Mouse (Mus musculus): ENCODE results near the gene Map3k21. TPM values are rescaled to one million over a fixed set of nuclear protein-coding genes. Genes with fewer than 3 reads are reported as not detected.

Map3k21 gene
- polyA plus RNA-seq, 1 experiment from 2014 or later, result 0.17 TPM

DNA sequence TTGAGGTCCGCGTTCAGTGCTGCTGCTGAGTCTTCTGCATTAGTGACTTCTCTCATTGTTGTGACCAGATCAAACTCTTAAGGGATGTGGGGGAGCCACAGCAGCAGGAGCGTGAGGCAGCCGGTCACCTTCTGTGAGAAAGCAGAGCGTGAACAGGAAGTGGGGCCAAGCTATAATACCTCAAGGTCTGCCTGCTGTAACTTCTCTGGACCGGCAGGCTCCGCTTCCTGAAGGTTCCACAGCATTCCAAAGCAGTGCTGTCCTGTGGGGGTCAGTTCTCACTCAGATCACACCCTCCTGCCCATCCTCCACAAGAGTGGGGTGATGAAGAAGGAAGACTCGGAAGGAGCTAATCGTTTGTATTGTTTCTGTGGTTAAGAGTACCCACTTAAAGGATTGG is 10.5 kb downstream of the Map3k21 start:
- Histone ChIP-seq H3K36me3 (ENCODE audit: control insufficient read depth, insufficient read depth, low read length) (no peaks in the 10 kb centered on the region), H3K27me3 (replicated peaks; ENCODE audit: control insufficient read depth, insufficient read depth, low read length) (no peaks in the 10 kb centered on the region), H3K27ac (ENCODE audit: low read depth, low read length) (no peak overlapping the region), H3K4me3 (ENCODE audit: low read depth, low read length) (no peak overlapping the region), H3K4me1 (ENCODE audit: control insufficient read depth, insufficient read depth, low read length) (no peaks in the 10 kb centered on the region), H3K4me2 (ENCODE audit: low read length) (no peak overlapping the region), H3K9ac (ENCODE audit: low read length) (no peak overlapping the region), H3K9me3 (replicated peaks; ENCODE audit: control insufficient read depth, low read length) (no peaks in the 10 kb centered on the region)
- DNase-seq (ENCODE audit: low spot score) (no peak), ATAC-seq (peak; percentile 32; the same call in 1 of the 2 replicates)
- 84% methylated on average over 9 of the region's 9 CpGs for WGBS

DNA sequence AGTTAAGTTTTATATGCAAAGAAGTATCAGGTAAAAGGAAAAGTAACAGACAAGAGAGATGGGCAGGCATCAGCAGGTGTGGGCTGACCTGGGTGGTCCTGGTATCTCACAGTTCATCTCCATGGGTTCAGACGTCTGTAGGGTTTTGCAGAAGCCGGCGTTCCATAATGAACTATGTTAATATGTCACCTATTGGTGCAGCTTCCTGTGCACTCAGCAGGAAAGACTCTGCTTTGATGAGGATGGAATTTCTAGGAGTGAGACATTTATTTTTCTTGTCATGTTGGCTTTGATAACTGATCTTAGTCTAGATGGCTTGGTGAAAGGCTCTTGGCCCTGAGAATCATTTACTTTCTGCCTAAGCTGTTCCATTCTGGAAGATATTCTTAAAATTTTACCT is 12.1 kb downstream of the Map3k21 start:
- WGBS, result 87% methylated on average over 3 of the region's 3 CpGs
- H3K9ac ChIP-seq (ENCODE audit: low read length), result no peak overlapping the region
- no peaks in the 10 kb centered on the region for H3K27me3 ChIP-seq (replicated peaks; ENCODE audit: control insufficient read depth, insufficient read depth, low read length)
- H3K27ac ChIP-seq (ENCODE audit: low read depth, low read length), result no peak overlapping the region
- no peaks in the 10 kb centered on the region for H3K4me1 ChIP-seq (ENCODE audit: control insufficient read depth, insufficient read depth, low read length)
- no peak for ATAC-seq
- no peak overlapping the region for H3K4me2 ChIP-seq (ENCODE audit: low read length)
- no peak overlapping the region for H3K4me3 ChIP-seq (ENCODE audit: low read depth, low read length)
- no peak for DNase-seq (ENCODE audit: low spot score)
- H3K36me3 ChIP-seq (ENCODE audit: control insufficient read depth, insufficient read depth, low read length), result no peaks in the 10 kb centered on the region
- no peaks in the 10 kb centered on the region for H3K9me3 ChIP-seq (replicated peaks; ENCODE audit: control insufficient read depth, low read length)

DNA sequence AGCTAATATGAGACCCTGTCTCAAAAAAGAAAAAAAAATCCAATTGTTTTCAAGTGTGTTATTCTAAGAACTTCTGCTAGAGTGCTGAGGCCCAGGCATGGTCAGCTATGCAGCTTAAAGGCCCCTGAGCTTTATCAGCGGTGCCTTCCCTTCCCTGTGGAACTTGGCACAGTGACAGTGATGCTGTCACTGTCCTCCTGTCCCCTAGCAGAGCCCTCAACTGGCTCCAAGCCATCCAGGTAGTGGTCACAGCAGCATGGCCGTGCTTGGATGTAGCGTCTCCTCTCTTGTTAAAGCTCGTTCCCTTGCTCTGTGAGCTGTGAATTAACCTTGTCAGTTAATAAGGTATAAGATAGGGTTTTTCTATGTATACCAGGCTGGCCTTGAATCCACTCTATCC is 16.4 kb downstream of the Map3k21 start:
- WGBS, result 77% methylated on average over 4 of the region's 4 CpGs
- no peak for DNase-seq (ENCODE audit: low spot score)
- Histone ChIP-seq H3K9me3 (replicated peaks; ENCODE audit: control insufficient read depth, low read length) (no peaks in the 10 kb centered on the region), H3K4me1 (ENCODE audit: control insufficient read depth, insufficient read depth, low read length) (no peaks in the 10 kb centered on the region), H3K27me3 (replicated peaks; ENCODE audit: control insufficient read depth, insufficient read depth, low read length) (no peaks in the 10 kb centered on the region), H3K27ac (ENCODE audit: low read depth, low read length) (no peak overlapping the region), H3K4me2 (ENCODE audit: low read length) (no peak overlapping the region), H3K4me3 (ENCODE audit: low read depth, low read length) (no peak overlapping the region), H3K9ac (ENCODE audit: low read length) (no peak overlapping the region), H3K36me3 (ENCODE audit: control insufficient read depth, insufficient read depth, low read length) (no peaks in the 10 kb centered on the region)
- ATAC-seq, result no peak

DNA sequence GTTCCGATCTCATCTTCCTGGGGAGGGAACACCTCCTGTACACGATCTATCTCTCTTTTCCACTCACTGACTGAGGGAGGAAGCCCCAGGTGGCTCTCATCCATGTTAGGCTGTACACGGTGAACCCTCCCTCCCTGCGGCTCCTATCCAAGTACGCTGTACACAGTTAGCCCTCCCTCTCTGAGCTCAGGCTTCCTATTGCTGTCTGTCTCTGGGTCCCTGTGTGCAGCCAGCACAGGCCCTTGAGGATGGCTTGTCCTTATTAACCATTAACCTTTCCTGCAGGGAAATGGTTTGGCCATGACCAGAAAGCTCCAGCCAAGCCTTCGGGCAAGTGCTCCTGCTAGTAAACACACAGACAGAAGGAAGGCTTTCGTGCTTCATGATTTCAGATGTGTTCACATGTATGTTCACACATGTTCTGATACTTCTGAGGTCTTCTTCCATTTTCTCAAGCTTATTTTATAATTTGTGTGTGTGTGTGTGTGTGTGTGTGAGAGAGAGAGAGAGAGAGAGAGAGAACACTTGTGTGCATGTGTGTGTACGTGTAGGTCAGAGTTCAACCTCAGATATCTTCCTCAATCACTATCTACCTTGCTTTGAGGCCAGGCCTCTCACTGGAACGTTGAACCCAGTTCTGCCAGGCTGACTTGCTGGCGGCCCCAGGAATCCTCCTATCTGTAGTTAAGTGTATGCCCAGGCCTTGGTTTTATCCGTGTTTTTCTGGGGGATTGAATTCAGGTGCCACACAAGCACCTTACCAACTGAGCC is 20.2 kb downstream of the Map3k21 start:
- no peak overlapping the region for H3K4me3 ChIP-seq (ENCODE audit: low read depth, low read length)
- 86% methylated on average over 11 of the region's 11 CpGs for whole genome bisulfite sequencing
- DNase-seq (ENCODE audit: low spot score) (no peak), ATAC-seq (no peak)
- no peaks in the 10 kb centered on the region for H3K9me3 ChIP-seq (replicated peaks; ENCODE audit: control insufficient read depth, low read length)
- no peaks in the 10 kb centered on the region for H3K27me3 ChIP-seq (replicated peaks; ENCODE audit: control insufficient read depth, insufficient read depth, low read length)
- no peaks in the 10 kb centered on the region for H3K4me1 ChIP-seq (ENCODE audit: control insufficient read depth, insufficient read depth, low read length)
- no peaks in the 10 kb centered on the region for H3K36me3 ChIP-seq (ENCODE audit: control insufficient read depth, insufficient read depth, low read length)
- no peak overlapping the region for H3K27ac ChIP-seq (ENCODE audit: low read depth, low read length)
- H3K4me2 ChIP-seq (ENCODE audit: low read length), result no peak overlapping the region
- H3K9ac ChIP-seq (ENCODE audit: low read length), result no peak overlapping the region

DNA sequence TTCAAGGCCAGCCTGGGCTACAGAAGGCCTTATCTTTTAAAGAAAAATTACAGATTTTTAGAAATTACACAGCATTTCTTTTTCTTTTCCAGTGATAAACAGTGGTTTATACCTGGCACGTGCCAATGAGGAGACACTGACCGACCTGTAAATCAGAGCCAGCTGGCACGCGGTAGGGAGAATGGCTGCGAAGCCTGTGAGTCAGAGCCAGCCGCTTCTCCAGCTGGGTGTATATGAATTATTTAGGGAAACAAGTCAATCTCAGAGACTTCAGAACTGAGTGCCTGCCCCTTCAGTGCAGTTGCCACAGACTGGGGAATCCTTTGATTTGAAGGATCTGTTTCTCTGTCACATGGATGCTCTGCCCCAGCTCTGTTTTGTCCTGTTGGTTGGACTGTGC is 21.6 kb downstream of the Map3k21 start:
- ATAC-seq (no peak), DNase-seq (ENCODE audit: low spot score) (no peak)
- Histone ChIP-seq H3K4me1 (ENCODE audit: control insufficient read depth, insufficient read depth, low read length) (no peaks in the 10 kb centered on the region), H3K9ac (ENCODE audit: low read length) (no peak overlapping the region), H3K4me3 (ENCODE audit: low read depth, low read length) (no peak overlapping the region), H3K9me3 (replicated peaks; ENCODE audit: control insufficient read depth, low read length) (no peaks in the 10 kb centered on the region), H3K36me3 (ENCODE audit: control insufficient read depth, insufficient read depth, low read length) (no peaks in the 10 kb centered on the region), H3K27me3 (replicated peaks; ENCODE audit: control insufficient read depth, insufficient read depth, low read length) (no peaks in the 10 kb centered on the region), H3K4me2 (ENCODE audit: low read length) (no peak overlapping the region), H3K27ac (ENCODE audit: low read depth, low read length) (no peak overlapping the region)
- WGBS, result 92% methylated on average over 6 of the region's 6 CpGs

DNA sequence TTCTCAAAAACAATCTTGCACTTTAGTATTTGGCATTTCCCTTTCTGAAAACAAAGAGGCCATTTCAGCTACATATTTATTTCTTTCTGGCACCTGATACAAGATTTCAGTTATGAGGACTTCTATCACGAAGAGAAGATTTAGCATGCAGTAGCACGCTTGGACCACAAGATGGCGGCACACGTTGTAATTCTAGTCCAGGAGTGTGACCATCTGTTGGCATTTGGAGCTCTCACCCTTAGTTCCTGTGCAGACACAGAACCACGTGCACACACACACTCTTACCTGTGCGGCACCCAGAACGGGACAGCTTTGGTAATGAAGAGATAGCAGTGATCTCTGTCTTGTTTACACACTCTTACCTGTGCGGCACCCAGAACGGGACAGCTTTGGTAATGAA is 25.4 kb downstream of the Map3k21 start:
- ATAC-seq, result no peak
- Histone ChIP-seq H3K4me3 (ENCODE audit: low read depth, low read length) (no peak overlapping the region), H3K27ac (ENCODE audit: low read depth, low read length) (no peak overlapping the region), H3K4me2 (ENCODE audit: low read length) (no peak overlapping the region), H3K27me3 (replicated peaks; ENCODE audit: control insufficient read depth, insufficient read depth, low read length) (no peaks in the 10 kb centered on the region), H3K9me3 (replicated peaks; ENCODE audit: control insufficient read depth, low read length) (no peaks in the 10 kb centered on the region), H3K4me1 (ENCODE audit: control insufficient read depth, insufficient read depth, low read length) (no peaks in the 10 kb centered on the region), H3K9ac (ENCODE audit: low read length) (no peak overlapping the region), H3K36me3 (ENCODE audit: control insufficient read depth, insufficient read depth, low read length) (no peaks in the 10 kb centered on the region)
- 50% methylated on average over 9 of the region's 9 CpGs for WGBS
- DNase-seq (ENCODE audit: low spot score), result peak; percentile 76

DNA sequence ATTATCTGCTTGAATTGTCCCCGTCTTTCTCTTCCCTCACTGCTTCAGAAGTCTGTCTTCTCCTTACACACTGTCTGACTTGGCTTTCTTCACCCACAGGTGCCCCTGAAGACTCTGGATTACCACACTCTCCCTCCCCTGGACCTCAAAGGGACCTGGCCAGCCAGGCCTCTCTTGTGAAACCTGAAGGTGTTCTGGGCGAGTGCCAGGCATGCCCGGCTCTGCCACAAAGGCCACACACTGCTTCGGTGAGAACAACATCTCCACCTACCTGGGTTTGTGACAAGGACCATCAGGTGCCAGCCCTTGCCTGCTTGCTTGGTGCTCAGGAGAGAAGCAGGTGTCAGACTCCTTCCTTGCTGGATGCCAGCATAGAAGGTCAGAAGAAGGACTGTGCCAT is 34.3 kb downstream of the Map3k21 start:
- no peaks in the 10 kb centered on the region for H3K27me3 ChIP-seq (replicated peaks; ENCODE audit: control insufficient read depth, insufficient read depth, low read length)
- DNase-seq (ENCODE audit: low spot score), result no peak
- no peak overlapping the region for H3K4me2 ChIP-seq (ENCODE audit: low read length)
- H3K27ac ChIP-seq (ENCODE audit: low read depth, low read length), result no peak overlapping the region
- H3K9me3 ChIP-seq (replicated peaks; ENCODE audit: control insufficient read depth, low read length), result no peaks in the 10 kb centered on the region
- ATAC-seq, result no peak
- H3K36me3 ChIP-seq (ENCODE audit: control insufficient read depth, insufficient read depth, low read length), result no peaks in the 10 kb centered on the region
- no peaks in the 10 kb centered on the region for H3K4me1 ChIP-seq (ENCODE audit: control insufficient read depth, insufficient read depth, low read length)
- H3K4me3 ChIP-seq (ENCODE audit: low read depth, low read length), result no peak overlapping the region
- WGBS, result 80% methylated on average over 4 of the region's 4 CpGs
- no peak overlapping the region for H3K9ac ChIP-seq (ENCODE audit: low read length)

DNA sequence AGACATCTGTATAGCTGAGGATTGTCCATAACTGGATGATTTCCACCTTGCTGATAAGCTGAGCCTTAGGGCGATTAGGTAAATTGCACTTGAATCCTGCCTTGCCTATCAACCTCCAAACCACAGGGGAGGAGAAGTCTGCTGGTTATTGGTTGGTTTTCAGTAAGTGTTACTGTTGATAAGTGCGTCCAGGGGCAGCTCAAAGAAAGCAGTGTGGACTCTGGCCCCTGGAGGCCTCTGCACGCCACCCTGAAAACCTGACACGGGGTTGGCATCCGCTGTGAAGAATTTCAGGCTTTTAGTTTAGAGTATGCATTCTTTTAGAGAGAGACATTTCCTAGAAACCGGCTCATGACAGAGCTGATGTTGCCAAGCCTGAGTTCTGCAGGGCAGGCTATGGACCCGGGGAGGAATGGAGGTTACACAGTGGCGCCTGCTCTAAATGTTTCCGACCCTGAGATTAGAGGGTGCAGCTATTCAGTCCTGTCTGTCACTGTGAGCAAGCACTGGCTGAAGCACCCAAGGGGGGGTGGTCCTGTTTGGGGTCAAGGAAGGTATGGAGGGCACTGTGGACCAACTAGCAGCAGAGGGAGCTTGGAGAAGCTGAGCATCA is 38.6 kb downstream of the Map3k21 start:
- no peaks in the 10 kb centered on the region for H3K9me3 ChIP-seq (replicated peaks; ENCODE audit: control insufficient read depth, low read length)
- no peak overlapping the region for H3K4me2 ChIP-seq (ENCODE audit: low read length)
- no peaks in the 10 kb centered on the region for H3K36me3 ChIP-seq (ENCODE audit: control insufficient read depth, insufficient read depth, low read length)
- no peak overlapping the region for H3K9ac ChIP-seq (ENCODE audit: low read length)
- no peak overlapping the region for H3K27ac ChIP-seq (ENCODE audit: low read depth, low read length)
- H3K4me1 ChIP-seq (ENCODE audit: control insufficient read depth, insufficient read depth, low read length), result no peaks in the 10 kb centered on the region
- no peak overlapping the region for H3K4me3 ChIP-seq (ENCODE audit: low read depth, low read length)
- ATAC-seq (no peak), DNase-seq (ENCODE audit: low spot score) (no peak)
- no peaks in the 10 kb centered on the region for H3K27me3 ChIP-seq (replicated peaks; ENCODE audit: control insufficient read depth, insufficient read depth, low read length)
- WGBS, result 90% methylated on average over 9 of the region's 9 CpGs

Measured in forebrain, embryonic 14.5 days (tissue).